Mouse (Mus musculus): Measurements from ENCODE around the gene Itm2b. TPM values are rescaled to one million over a fixed set of nuclear protein-coding genes. Genes with fewer than 3 reads are reported as not detected.

Itm2b gene
- 153 TPM for polyA plus RNA-seq (2012; fragmentation: generic; extraction: Trizol)
- long read RNA-seq, experiment 1, transcript Itm2b-201 (6 exons, 1,796 nt) = major isoform, 1,025 of 1,076 reads
- long read RNA-seq, experiment 1, transcript Itm2b-202 (5 exons, 935 nt) = minor isoform, 8 of 1,076 reads
- long read RNA-seq, experiment 1, partial matches to known transcripts = 26 of 1,076 reads
- long read RNA-seq, experiment 1, other reads (novel, unspliced or antisense) = 17 of 1,076 reads
- long read RNA-seq, experiment 2, transcript Itm2b-201 (6 exons, 1,796 nt) = major isoform, 509 of 516 reads
- long read RNA-seq, experiment 2, partial matches to known transcripts = 1 of 516 reads
- long read RNA-seq, experiment 2, other reads (novel, unspliced or antisense) = 6 of 516 reads

GRCm38 (mm10) chr14:73384913-73385719 is at the start of gene Itm2b:
Gene Itm2b (minus strand): TSS chr14:73385289.
- H3K79me3 ChIP-seq (ENCODE audit: low read depth) = peaks cover 30% of the 10 kb centered on the region
- H3K4me3 ChIP-seq (ENCODE audit: insufficient read depth, poor library complexity, severe bottlenecking) = peak within 1 kb of the TSS; percentile 87
- no peaks in the 10 kb centered on the region for H3K27me3 ChIP-seq (ENCODE audit: control insufficient read depth, insufficient read depth, insufficient read length)
- H3ac ChIP-seq (ENCODE audit: control insufficient read depth, insufficient read length, low read depth) = peak within 1 kb of the TSS; percentile 93
- TF ChIP-seq CTCF (IDR thresholded peaks at IDR 0.05; ENCODE audit: control insufficient read depth, insufficient read depth, insufficient read length) = no peak
- no peak for TF ChIP-seq MYOD1 (IDR thresholded peaks at IDR 0.05; ENCODE audit: control insufficient read depth, insufficient read length, low read depth)
- TF ChIP-seq MYOG (IDR thresholded peaks at IDR 0.05; ENCODE audit: control insufficient read depth, extremely low read depth, insufficient read length) = no peak
- TF ChIP-seq USF1 (IDR thresholded peaks at IDR 0.05; ENCODE audit: low read depth) = no peak
- TF ChIP-seq MAX (IDR thresholded peaks at IDR 0.05) = no peak
- no peak for TF ChIP-seq CEBPB (IDR thresholded peaks at IDR 0.05; ENCODE audit: low read depth)
- TF ChIP-seq FOSL1 (IDR thresholded peaks at IDR 0.05; ENCODE audit: insufficient read depth, low read length, poor library complexity, severe bottlenecking) = no peak
- H3K79me2 ChIP-seq (ENCODE audit: control insufficient read depth, insufficient read depth) = peaks cover 50% of the 10 kb centered on the region
- H3K36me3 ChIP-seq (ENCODE audit: control insufficient read depth, insufficient read depth) = peaks cover 20% of the 10 kb centered on the region

DNA sequence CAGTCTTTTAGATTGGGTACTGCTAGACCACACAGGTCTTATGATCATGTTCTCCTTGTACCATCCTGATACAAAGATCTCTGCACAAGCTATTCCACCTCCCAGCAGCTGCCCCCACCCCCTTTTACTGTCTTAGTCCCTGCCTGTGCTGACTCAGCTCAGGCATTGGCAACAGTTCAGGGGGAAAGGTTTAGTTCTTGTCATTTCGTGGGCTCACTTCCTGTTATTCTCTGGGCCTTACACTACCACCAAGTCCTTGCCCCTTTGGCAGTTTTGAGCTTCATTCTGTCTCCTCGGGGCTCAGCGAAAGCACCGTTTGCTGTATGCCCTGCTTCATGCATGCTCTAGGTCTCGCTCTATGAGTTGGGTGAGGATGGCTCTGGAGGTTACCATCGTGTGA is 48.4 kb upstream of the Itm2b start:
- Histone ChIP-seq H3K79me2 (ENCODE audit: control insufficient read depth, insufficient read depth) (no peaks in the 10 kb centered on the region), H3K36me3 (ENCODE audit: control insufficient read depth, insufficient read depth) (no peaks in the 10 kb centered on the region), H3K4me3 (ENCODE audit: insufficient read depth, poor library complexity, severe bottlenecking) (no peak overlapping the region), H3K27me3 (ENCODE audit: control insufficient read depth, insufficient read depth, insufficient read length) (no peaks in the 10 kb centered on the region), H3ac (ENCODE audit: control insufficient read depth, insufficient read length, low read depth) (no peak overlapping the region), H3K79me3 (ENCODE audit: low read depth) (no peaks in the 10 kb centered on the region)
- TF ChIP-seq MAX (IDR thresholded peaks at IDR 0.05) = no peak
- no peak for TF ChIP-seq MYOD1 (IDR thresholded peaks at IDR 0.05; ENCODE audit: control insufficient read depth, insufficient read length, low read depth)
- no peak for TF ChIP-seq FOSL1 (IDR thresholded peaks at IDR 0.05; ENCODE audit: insufficient read depth, low read length, poor library complexity, severe bottlenecking)
- TF ChIP-seq USF1 (IDR thresholded peaks at IDR 0.05; ENCODE audit: low read depth) = no peak
- TF ChIP-seq CEBPB (IDR thresholded peaks at IDR 0.05; ENCODE audit: low read depth) = no peak
- TF ChIP-seq CTCF (IDR thresholded peaks at IDR 0.05; ENCODE audit: control insufficient read depth, insufficient read depth, insufficient read length) = no peak
- TF ChIP-seq MYOG (IDR thresholded peaks at IDR 0.05; ENCODE audit: control insufficient read depth, extremely low read depth, insufficient read length) = no peak

DNA sequence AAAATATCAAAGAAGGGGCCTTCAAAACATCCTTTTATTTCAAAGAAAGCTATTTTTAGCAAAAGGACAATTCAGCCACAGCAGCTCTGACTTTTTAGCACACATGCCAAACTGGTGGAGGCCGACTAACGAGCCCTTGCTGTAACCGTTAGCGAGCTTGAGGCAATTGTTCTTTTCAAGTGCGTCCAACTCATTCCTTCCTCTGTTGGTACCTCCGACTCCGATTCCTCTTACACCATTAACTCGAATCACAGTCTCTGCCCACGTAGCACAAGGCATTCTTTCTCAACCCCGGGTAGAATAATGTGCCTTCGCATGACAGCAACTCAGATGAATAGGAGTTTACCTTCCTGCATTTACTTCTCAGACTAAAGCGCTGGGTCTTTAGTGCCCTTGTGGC is 45.5 kb upstream of the Itm2b start:
- Histone ChIP-seq H3K27me3 (ENCODE audit: control insufficient read depth, insufficient read depth, insufficient read length) (no peaks in the 10 kb centered on the region), H3K79me2 (ENCODE audit: control insufficient read depth, insufficient read depth) (no peaks in the 10 kb centered on the region), H3K4me3 (ENCODE audit: insufficient read depth, poor library complexity, severe bottlenecking) (no peak overlapping the region), H3ac (ENCODE audit: control insufficient read depth, insufficient read length, low read depth) (no peak overlapping the region), H3K79me3 (ENCODE audit: low read depth) (no peaks in the 10 kb centered on the region), H3K36me3 (ENCODE audit: control insufficient read depth, insufficient read depth) (no peaks in the 10 kb centered on the region)
- no peak for TF ChIP-seq MAX (IDR thresholded peaks at IDR 0.05)
- no peak for TF ChIP-seq CTCF (IDR thresholded peaks at IDR 0.05; ENCODE audit: control insufficient read depth, insufficient read depth, insufficient read length)
- TF ChIP-seq FOSL1 (IDR thresholded peaks at IDR 0.05; ENCODE audit: insufficient read depth, low read length, poor library complexity, severe bottlenecking) = no peak
- TF ChIP-seq CEBPB (IDR thresholded peaks at IDR 0.05; ENCODE audit: low read depth) = no peak
- TF ChIP-seq USF1 (IDR thresholded peaks at IDR 0.05; ENCODE audit: low read depth) = no peak
- no peak for TF ChIP-seq MYOG (IDR thresholded peaks at IDR 0.05; ENCODE audit: control insufficient read depth, extremely low read depth, insufficient read length)
- TF ChIP-seq MYOD1 (IDR thresholded peaks at IDR 0.05; ENCODE audit: control insufficient read depth, insufficient read length, low read depth) = no peak

DNA sequence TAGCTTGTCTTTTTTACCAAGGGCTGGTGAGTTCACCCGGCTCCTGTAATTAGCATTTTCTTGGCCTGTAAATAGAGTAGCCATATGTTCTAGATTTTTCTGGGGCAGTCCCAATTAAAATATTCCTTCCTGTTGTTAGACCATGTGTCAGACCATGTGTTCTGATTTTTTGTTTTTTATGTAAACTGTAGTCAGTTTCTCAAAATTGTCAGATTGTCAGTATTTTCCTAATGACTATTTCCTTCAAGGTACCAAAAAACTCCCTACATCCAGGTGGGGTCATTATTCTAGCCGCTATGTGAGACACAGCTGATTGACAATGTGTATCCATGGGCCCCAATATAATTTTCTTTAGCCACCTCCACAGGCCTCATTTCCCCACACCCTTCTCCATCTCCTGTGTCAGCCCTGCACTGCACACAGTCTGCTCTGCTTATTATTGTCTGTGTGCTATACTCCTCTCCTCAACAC is 40.5 kb upstream of the Itm2b start:
- no peaks in the 10 kb centered on the region for H3K79me2 ChIP-seq (ENCODE audit: control insufficient read depth, insufficient read depth)
- TF ChIP-seq FOSL1 (IDR thresholded peaks at IDR 0.05; ENCODE audit: insufficient read depth, low read length, poor library complexity, severe bottlenecking) (no peak), CTCF (IDR thresholded peaks at IDR 0.05; ENCODE audit: control insufficient read depth, insufficient read depth, insufficient read length) (no peak), MYOG (IDR thresholded peaks at IDR 0.05; ENCODE audit: control insufficient read depth, extremely low read depth, insufficient read length) (no peak), MAX (IDR thresholded peaks at IDR 0.05) (no peak), CEBPB (IDR thresholded peaks at IDR 0.05; ENCODE audit: low read depth) (no peak), MYOD1 (IDR thresholded peaks at IDR 0.05; ENCODE audit: control insufficient read depth, insufficient read length, low read depth) (no peak), USF1 (IDR thresholded peaks at IDR 0.05; ENCODE audit: low read depth) (no peak)
- H3K4me3 ChIP-seq (ENCODE audit: insufficient read depth, poor library complexity, severe bottlenecking) = no peak overlapping the region
- H3K79me3 ChIP-seq (ENCODE audit: low read depth) = no peaks in the 10 kb centered on the region
- H3K27me3 ChIP-seq (ENCODE audit: control insufficient read depth, insufficient read depth, insufficient read length) = no peaks in the 10 kb centered on the region
- H3ac ChIP-seq (ENCODE audit: control insufficient read depth, insufficient read length, low read depth) = no peak overlapping the region
- H3K36me3 ChIP-seq (ENCODE audit: control insufficient read depth, insufficient read depth) = no peaks in the 10 kb centered on the region

DNA sequence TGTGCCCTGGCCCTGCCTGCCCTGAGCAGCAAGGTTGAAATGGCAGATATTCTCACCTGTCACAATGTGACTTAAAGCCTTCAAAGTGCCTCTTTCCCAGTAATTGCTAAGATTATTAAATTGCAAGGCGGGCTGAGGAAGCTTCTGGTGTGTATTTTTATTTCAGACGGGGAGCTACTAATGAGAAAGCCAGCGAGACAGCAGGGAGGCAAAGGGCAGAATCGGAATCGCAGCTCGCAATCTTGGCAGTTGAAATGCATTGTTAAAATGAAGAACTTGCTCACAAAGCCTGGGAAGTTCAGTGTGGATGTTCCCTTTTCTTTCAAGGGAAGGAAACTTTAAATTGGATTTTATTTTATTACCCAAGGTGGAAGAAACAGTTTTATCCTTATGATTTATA is 39.9 kb upstream of the Itm2b start:
- TF ChIP-seq MAX (IDR thresholded peaks at IDR 0.05) (no peak), MYOG (IDR thresholded peaks at IDR 0.05; ENCODE audit: control insufficient read depth, extremely low read depth, insufficient read length) (no peak), FOSL1 (IDR thresholded peaks at IDR 0.05; ENCODE audit: insufficient read depth, low read length, poor library complexity, severe bottlenecking) (no peak), CEBPB (IDR thresholded peaks at IDR 0.05; ENCODE audit: low read depth) (no peak), USF1 (IDR thresholded peaks at IDR 0.05; ENCODE audit: low read depth) (no peak), MYOD1 (IDR thresholded peaks at IDR 0.05; ENCODE audit: control insufficient read depth, insufficient read length, low read depth) (no peak), CTCF (IDR thresholded peaks at IDR 0.05; ENCODE audit: control insufficient read depth, insufficient read depth, insufficient read length) (no peak)
- Histone ChIP-seq H3K79me3 (ENCODE audit: low read depth) (no peaks in the 10 kb centered on the region), H3K4me3 (ENCODE audit: insufficient read depth, poor library complexity, severe bottlenecking) (no peak overlapping the region), H3ac (ENCODE audit: control insufficient read depth, insufficient read length, low read depth) (no peak overlapping the region), H3K36me3 (ENCODE audit: control insufficient read depth, insufficient read depth) (no peaks in the 10 kb centered on the region), H3K27me3 (ENCODE audit: control insufficient read depth, insufficient read depth, insufficient read length) (no peaks in the 10 kb centered on the region), H3K79me2 (ENCODE audit: control insufficient read depth, insufficient read depth) (no peaks in the 10 kb centered on the region)

Measured in C2C12 (cell line).